Mouse (Mus musculus) midbrain, embryonic 16.5 days (tissue): ENCODE results near the gene Zfp473. TPM values are rescaled to one million over a fixed set of nuclear protein-coding genes. Genes with fewer than 3 reads are reported as not detected.

ENCODE experiments used
- ATAC-seq: fragments of 200-750 bp; cut with Nextera tagmentation; 2 replicates; pipeline ENCODE4 v1.8.0; 2017; ENCODE audit warnings: moderate TSS enrichment
- H3K27ac ChIP-seq: fragments of 300-500 bp; sonication (generic); 2 replicates; pipeline ENCODE4 v1.5.1; 2014; ENCODE audit warnings: mild to moderate bottlenecking, low read length, mixed read lengths
- H3K27me3 ChIP-seq: fragments of 300-500 bp; sonication (generic); 2 replicates; pipeline ENCODE4 v1.6.1; 2014; ENCODE audit warnings: low read depth, low read length, mixed read lengths; ENCODE audit not compliant: control insufficient read depth, insufficient read depth
- H3K36me3 ChIP-seq: fragments of 300-500 bp; sonication (generic); 2 replicates; pipeline ENCODE4 v1.6.1; 2014; ENCODE audit warnings: mild to moderate bottlenecking, low read length, moderate library complexity, mixed read lengths; ENCODE audit not compliant: control insufficient read depth, insufficient read depth
- H3K4me1 ChIP-seq: fragments of 300-500 bp; sonication (generic); 2 replicates; pipeline ENCODE4 v1.6.1; 2014; ENCODE audit warnings: mild to moderate bottlenecking, low read length, mixed read lengths; ENCODE audit not compliant: control insufficient read depth, insufficient read depth
- H3K4me2 ChIP-seq: fragments of 300-500 bp; sonication (generic); 2 replicates; pipeline ENCODE4 v1.6.1; 2014; ENCODE audit warnings: mild to moderate bottlenecking, low read length, mixed read lengths
- H3K4me3 ChIP-seq: fragments of 300-500 bp; sonication (generic); 2 replicates; pipeline ENCODE4 v1.5.1; 2014; ENCODE audit warnings: low read depth, mild to moderate bottlenecking, low read length, moderate library complexity, mixed read lengths
- H3K9ac ChIP-seq: fragments of 300-500 bp; sonication (generic); 2 replicates; pipeline ENCODE4 v1.6.1; 2014; ENCODE audit warnings: low read depth, low read length, mixed read lengths
- H3K9me3 ChIP-seq: fragments of 300-500 bp; sonication (generic); replicated peaks from 2 replicates; pipeline ENCODE4 v1.6.1; 2014; ENCODE audit warnings: mild to moderate bottlenecking, low read length, mixed read lengths; ENCODE audit not compliant: control insufficient read depth, poor library complexity, severe bottlenecking
- WGBS: fragments of 180-500 bp; shearing (Covaris S2); extraction: QIAGEN DNeasy Blood & Tissue Kit; methylation state at CpG from one replicate; pipeline ENCODE4 v1.1.7; 2014; 5-methylcytosine and 5-hydroxymethylcytosine counted together
- polyA plus RNA-seq: library from polyadenylated mRNA; unstranded; fragments of >200 nt; fragmentation: Nextera tagmentation; extraction: Ambion mirVana; gene quantifications from 2 replicates; pipeline ENCODE4 v1.2.1, GENCODE M21; 2015

Gene Zfp473
- polyA plus RNA-seq, 1 experiment from 2014 or later = 1.8 TPM

DNA sequence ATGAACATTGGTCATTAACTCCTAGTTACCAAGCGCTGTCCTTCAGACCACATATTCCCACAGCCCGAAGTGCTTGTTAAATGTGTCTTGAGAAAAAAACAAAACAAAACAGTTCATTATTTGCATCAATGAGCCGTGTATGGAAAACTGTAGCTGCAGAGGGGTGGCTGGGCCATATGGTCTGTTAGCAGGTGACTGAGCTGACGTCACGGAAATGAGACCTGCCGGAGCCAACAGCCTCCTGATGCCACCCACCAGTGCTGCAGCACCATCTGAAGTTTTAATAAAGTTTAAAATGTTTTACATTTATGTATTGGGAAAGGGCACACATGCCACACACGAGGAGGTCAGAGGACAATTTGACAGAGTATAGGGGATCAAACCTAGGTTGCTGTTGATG is 61.5 kb downstream of the Zfp473 start:
- H3K27me3 ChIP-seq = no peaks in the 10 kb centered on the region
- ATAC-seq = no peak
- H3K4me3 ChIP-seq = no peak overlapping the region
- no peak overlapping the region for H3K4me2 ChIP-seq
- peaks cover 2% of the 10 kb centered on the region; the same call in 1 of the 2 replicates for H3K4me1 ChIP-seq
- WGBS = 92% methylated on average over 7 of the region's 7 CpGs
- H3K9me3 ChIP-seq = no peaks in the 10 kb centered on the region
- no peak overlapping the region for H3K27ac ChIP-seq
- no peak overlapping the region for H3K9ac ChIP-seq
- H3K36me3 ChIP-seq = no peaks in the 10 kb centered on the region

DNA sequence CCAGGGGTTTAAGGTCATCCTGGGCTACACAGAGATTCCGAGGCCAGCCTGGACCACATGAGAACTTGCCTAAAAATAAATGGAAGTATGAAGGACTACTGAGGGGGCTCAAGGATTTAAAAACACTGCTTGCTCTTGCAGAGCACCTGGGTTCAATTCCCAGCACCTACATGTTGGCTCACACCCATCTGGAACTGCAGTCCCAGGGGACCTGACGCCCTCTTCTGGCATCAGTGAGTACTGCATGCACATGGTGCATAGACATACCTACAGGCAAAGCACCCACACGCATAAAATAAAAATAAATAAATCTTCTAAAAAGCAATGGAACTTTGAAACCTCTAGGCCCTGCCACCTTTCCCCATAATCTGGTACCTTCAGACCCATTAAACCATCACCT is 62.0 kb downstream of the Zfp473 start:
- H3K4me2 ChIP-seq = no peak overlapping the region
- no peak for ATAC-seq
- H3K36me3 ChIP-seq = no peaks in the 10 kb centered on the region
- H3K9me3 ChIP-seq = no peaks in the 10 kb centered on the region
- H3K9ac ChIP-seq = no peak overlapping the region
- no peak overlapping the region for H3K27ac ChIP-seq
- H3K4me3 ChIP-seq = no peak overlapping the region
- 69% methylated on average over 3 of the region's 3 CpGs for WGBS
- no peaks in the 10 kb centered on the region for H3K27me3 ChIP-seq
- peaks cover 2% of the 10 kb centered on the region; the same call in 1 of the 2 replicates for H3K4me1 ChIP-seq

DNA sequence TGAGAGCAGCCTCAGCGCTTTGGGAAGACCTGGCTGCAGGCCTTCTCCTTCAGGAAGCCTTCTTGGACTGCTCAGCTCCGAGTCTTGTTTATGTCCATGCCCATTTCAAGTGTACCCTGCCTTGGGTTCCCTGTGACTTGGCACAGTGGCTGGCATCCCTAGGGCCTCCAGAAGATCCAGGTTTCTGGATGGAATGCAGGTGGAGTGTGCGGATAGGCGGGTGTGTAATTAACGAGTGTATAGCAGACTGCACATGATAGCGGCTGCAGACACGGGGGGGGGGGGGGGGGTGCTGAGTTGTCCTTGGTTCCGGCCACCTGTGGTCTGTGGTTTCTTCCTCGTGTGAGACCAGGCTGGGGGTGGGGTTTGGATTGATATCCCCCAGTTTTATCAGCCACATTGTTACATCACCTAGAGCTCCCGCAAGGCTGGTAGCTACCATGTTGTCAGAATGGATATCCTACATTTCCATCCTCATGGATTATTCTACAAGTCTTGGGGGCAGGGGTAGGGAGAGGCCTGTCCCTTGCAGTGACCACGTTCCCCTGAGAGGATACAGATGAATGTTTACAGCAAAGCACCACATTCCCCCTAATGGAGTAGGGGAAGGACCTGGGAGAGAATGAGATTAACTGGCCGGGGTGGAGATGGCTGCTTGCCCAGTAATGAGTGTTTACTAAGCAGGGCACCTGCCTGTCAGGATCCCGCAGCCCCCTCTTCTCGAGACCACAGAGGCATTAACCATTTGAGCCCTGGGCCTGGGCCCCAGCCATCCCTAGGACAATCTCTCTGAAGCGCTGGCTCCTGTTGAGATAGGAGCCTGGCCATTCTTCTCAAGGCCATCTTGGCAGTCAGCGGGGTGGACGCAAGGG is 65.1 kb downstream of the Zfp473 start:
- H3K27me3 ChIP-seq = no peaks in the 10 kb centered on the region
- peaks cover 2% of the 10 kb centered on the region; the same call in 1 of the 2 replicates for H3K4me1 ChIP-seq
- peak; percentile 56 for ATAC-seq
- H3K4me3 ChIP-seq = no peak overlapping the region
- H3K36me3 ChIP-seq = no peaks in the 10 kb centered on the region
- no peak overlapping the region for H3K27ac ChIP-seq
- no peak overlapping the region for H3K4me2 ChIP-seq
- H3K9ac ChIP-seq = no peak overlapping the region
- WGBS = 54% methylated on average over 17 of the region's 17 CpGs
- H3K9me3 ChIP-seq = no peaks in the 10 kb centered on the region

DNA sequence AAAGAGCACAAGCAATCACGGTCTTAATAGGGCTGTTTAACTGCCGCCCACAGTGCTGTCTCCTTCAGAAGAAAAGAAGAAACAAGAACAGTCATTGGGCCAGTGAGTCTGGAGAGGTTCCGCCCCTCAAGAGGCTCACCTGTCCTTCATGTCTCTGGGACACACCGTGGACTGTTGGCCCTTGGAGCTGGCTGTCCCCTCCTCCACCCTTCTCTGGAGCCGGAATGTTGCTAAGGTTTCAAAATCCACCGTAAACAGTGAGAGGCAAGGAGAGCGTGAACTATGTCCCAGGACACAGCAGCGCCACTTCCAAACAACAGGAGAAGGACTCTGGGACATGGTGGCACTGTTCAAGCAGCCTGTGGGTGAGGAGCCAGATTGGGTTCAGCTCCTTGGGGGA is 67.2 kb downstream of the Zfp473 start:
- no peaks in the 10 kb centered on the region for H3K36me3 ChIP-seq
- H3K4me2 ChIP-seq = no peak overlapping the region
- H3K4me1 ChIP-seq = peaks cover 2% of the 10 kb centered on the region; the same call in 1 of the 2 replicates
- H3K4me3 ChIP-seq = no peak overlapping the region
- no peak for ATAC-seq
- H3K27ac ChIP-seq = no peak overlapping the region
- no peak overlapping the region for H3K9ac ChIP-seq
- 84% methylated on average over 8 of the region's 8 CpGs for WGBS
- H3K27me3 ChIP-seq = no peaks in the 10 kb centered on the region
- no peaks in the 10 kb centered on the region for H3K9me3 ChIP-seq

Other genes with a start within 250 kb of the Zfp473 start
- gene Mybpc2, start 226.4 kb downstream of the Zfp473 start, polyA plus RNA-seq = 0.16 and 0.17 TPM in 2 replicates
- gene Spib, start 219.0 kb downstream of the Zfp473 start, polyA plus RNA-seq = not detected in 2 replicates
- 19.4 and 20.1 TPM in 2 replicates for gene Pold1, start 202.2 kb downstream of the Zfp473 start, polyA plus RNA-seq
- gene Nr1h2, start 197.1 kb downstream of the Zfp473 start, polyA plus RNA-seq = 54.1 and 58.1 TPM in 2 replicates
- 0.77 and 1.9 TPM in 2 replicates for gene Napsa, start 178.7 kb downstream of the Zfp473 start, polyA plus RNA-seq
- 5.5 and 6.4 TPM in 2 replicates for gene Kcnc3, start 160.4 kb downstream of the Zfp473 start, polyA plus RNA-seq
- 2.9 and 3.3 TPM in 2 replicates for gene Myh14, start 80.2 kb downstream of the Zfp473 start, polyA plus RNA-seq
- not detected in 2 replicates for gene Izumo2, start 42.3 kb downstream of the Zfp473 start, polyA plus RNA-seq
- gene Vrk3, start 2.6 kb downstream of the Zfp473 start, polyA plus RNA-seq = 27.3 and 27.9 TPM in 2 replicates
- 43.6 and 45.9 TPM in 2 replicates for gene Nup62, start 65.0 kb upstream of the Zfp473 start, polyA plus RNA-seq
- gene Il4i1, start 65.3 kb upstream of the Zfp473 start, polyA plus RNA-seq = 0.57 and 1.0 TPM in 2 replicates
- 2.5 and 3.0 TPM in 2 replicates for gene Atf5, start 65.6 kb upstream of the Zfp473 start, polyA plus RNA-seq
- 82.2 and 83.2 TPM in 2 replicates for gene Akt1s1, start 97.9 kb upstream of the Zfp473 start, polyA plus RNA-seq
- 118 and 123 TPM in 2 replicates for gene Tbc1d17, start 98.0 kb upstream of the Zfp473 start, polyA plus RNA-seq
- gene Pnkp, start 106.1 kb upstream of the Zfp473 start, polyA plus RNA-seq = 27.9 and 30.4 TPM in 2 replicates
- gene Ptov1, start 118.7 kb upstream of the Zfp473 start, polyA plus RNA-seq = 419 and 448 TPM in 2 replicates
- 153 and 158 TPM in 2 replicates for gene Med25, start 141.7 kb upstream of the Zfp473 start, polyA plus RNA-seq
- 20.0 and 22.3 TPM in 2 replicates for gene Fuz, start 145.0 kb upstream of the Zfp473 start, polyA plus RNA-seq
- gene Ap2a1, start 178.4 kb upstream of the Zfp473 start, polyA plus RNA-seq = 122 and 136 TPM in 2 replicates
- 0.10 and 0.25 TPM in 2 replicates for gene Tsks, start 192.2 kb upstream of the Zfp473 start, polyA plus RNA-seq
- 58.4 and 63.1 TPM in 2 replicates for gene Cpt1c, start 223.8 kb upstream of the Zfp473 start, polyA plus RNA-seq
- 671 and 697 TPM in 2 replicates for gene Prmt1, start 235.5 kb upstream of the Zfp473 start, polyA plus RNA-seq
- gene Irf3, start 246.6 kb upstream of the Zfp473 start, polyA plus RNA-seq = 52.3 and 53.6 TPM in 2 replicates
- gene Bcl2l12, start 247.7 kb upstream of the Zfp473 start, polyA plus RNA-seq = 7.0 and 8.3 TPM in 2 replicates